Mouse (Mus musculus) liver, embryonic 11.5 days (tissue): ENCODE measurements around the gene Dusp27. TPM values are rescaled to one million over a fixed set of nuclear protein-coding genes. Genes with fewer than 3 reads are reported as not detected.

ENCODE experiments used
- ATAC-seq: fragments of 200-750 bp; cut with Nextera tagmentation; replicated peaks from 2 replicates; pipeline ENCODE4 v1.8.0; 2017; ENCODE audit warnings: moderate number of reproducible peaks, mild to moderate bottlenecking, moderate TSS enrichment, moderate library complexity; ENCODE audit not compliant: low FRiP score
- DNase-seq: peaks from one replicate; pipeline ENCODE4 v3.0.0-alpha.2; 2017; ENCODE audit warnings: low spot score
- H3K27ac ChIP-seq: fragments of 300-500 bp; sonication (generic); 2 replicates; pipeline ENCODE4 v1.5.1; 2014; ENCODE audit warnings: mild to moderate bottlenecking, low read depth, low read length, control low read depth
- H3K27me3 ChIP-seq: fragments of 300-500 bp; sonication (generic); replicated peaks from 2 replicates; pipeline ENCODE4 v1.6.1; 2014; ENCODE audit warnings: low read length, mixed read lengths; ENCODE audit not compliant: control insufficient read depth, insufficient read depth
- H3K36me3 ChIP-seq: fragments of 300-500 bp; sonication (generic); 2 replicates; pipeline ENCODE4 v1.6.1; 2014; ENCODE audit warnings: mild to moderate bottlenecking, low read length, moderate library complexity, mixed read lengths; ENCODE audit not compliant: control insufficient read depth, insufficient read depth
- H3K4me1 ChIP-seq: fragments of 300-500 bp; sonication (generic); replicated peaks from 2 replicates; pipeline ENCODE4 v1.6.1; 2014; ENCODE audit warnings: low read length, mixed read lengths; ENCODE audit not compliant: control insufficient read depth, insufficient read depth
- H3K4me2 ChIP-seq: fragments of 300-500 bp; sonication (generic); 2 replicates; pipeline ENCODE4 v1.6.1; 2014; ENCODE audit warnings: mild to moderate bottlenecking, control low read depth, moderate library complexity
- H3K4me3 ChIP-seq: fragments of 300-500 bp; sonication (generic); 2 replicates; pipeline ENCODE4 v1.5.1; 2014; ENCODE audit warnings: low read depth, low read length, control low read depth
- H3K9ac ChIP-seq: fragments of 300-500 bp; sonication (generic); 2 replicates; pipeline ENCODE4 v1.6.1; 2014; ENCODE audit warnings: low read depth, low read length, control low read depth
- H3K9me3 ChIP-seq: fragments of 300-500 bp; sonication (generic); 2 replicates; pipeline ENCODE4 v1.6.1; 2016; ENCODE audit warnings: low read length, inconsistent platforms, mixed read lengths; ENCODE audit not compliant: control insufficient read depth
- WGBS: fragments of 180-500 bp; shearing (Covaris S2); extraction: QIAGEN DNeasy Blood & Tissue Kit; methylation state at CpG from one replicate; pipeline ENCODE4 v1.1.7; 2014; 5-methylcytosine and 5-hydroxymethylcytosine counted together
- polyA plus RNA-seq: library from polyadenylated mRNA; unstranded; fragments of >200 nt; fragmentation: Nextera tagmentation; extraction: Ambion mirVana; gene quantifications from 2 replicates; pipeline ENCODE4 v1.2.1, GENCODE M21; 2014

Dusp27 gene
- polyA plus RNA-seq, 1 experiment from 2014 or later, result 1.0 TPM

DNA sequence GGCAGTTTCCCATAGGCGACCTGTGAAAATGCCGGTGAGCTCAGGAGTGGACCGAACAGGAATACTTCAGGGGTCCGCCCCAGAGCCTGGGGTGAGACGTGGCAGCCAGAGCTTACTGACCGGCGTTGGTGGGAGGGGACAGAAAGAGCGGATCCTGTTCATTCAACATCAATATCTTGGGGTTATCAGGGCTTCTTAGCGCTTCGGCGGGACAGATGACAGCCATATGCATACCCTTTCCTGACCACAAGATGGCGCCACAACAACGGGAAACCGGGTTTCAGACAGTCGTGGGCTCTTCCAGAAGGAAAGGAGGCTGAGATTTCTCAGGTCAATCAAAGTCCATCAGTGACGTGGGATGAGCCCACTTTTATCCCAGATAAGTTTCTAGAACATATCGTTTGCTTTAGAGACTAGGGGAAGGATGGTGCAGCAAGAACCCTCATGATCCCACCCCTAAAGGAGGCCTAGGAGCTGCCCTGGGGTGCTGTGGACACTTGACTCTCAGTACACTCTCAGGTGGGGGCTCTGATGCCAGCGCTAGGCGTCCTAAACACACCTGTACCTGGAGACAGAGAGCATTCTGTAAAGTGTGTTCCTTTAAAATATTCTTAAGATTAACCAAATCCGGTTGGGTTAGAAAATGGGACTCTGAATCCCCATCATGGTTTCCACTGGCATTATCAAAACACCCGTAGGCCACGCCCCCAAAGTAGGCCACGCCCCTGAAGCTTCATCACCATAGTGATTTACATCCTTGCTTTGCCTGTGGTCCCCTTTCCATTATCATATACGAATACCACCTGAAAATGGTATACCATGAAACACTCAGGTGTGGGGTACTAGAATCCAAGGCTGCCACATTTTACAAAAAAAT, 33.1 kb upstream of the Dusp27 start:
- Histone ChIP-seq H3K9me3 (no peaks in the 10 kb centered on the region), H3K9ac (no peak overlapping the region), H3K4me3 (no peak overlapping the region), H3K4me2 (no peak overlapping the region), H3K27ac (no peak overlapping the region), H3K4me1 (no peaks in the 10 kb centered on the region), H3K36me3 (no peaks in the 10 kb centered on the region), H3K27me3 (peaks cover 13% of the 10 kb centered on the region)
- 0 out of 2 replicates have a peak, but pooled peaks have one; percentile 7 for ATAC-seq
- DNase-seq, result peak; percentile 57
- WGBS, result 15% methylated on average over 24 of the region's 24 CpGs

DNA sequence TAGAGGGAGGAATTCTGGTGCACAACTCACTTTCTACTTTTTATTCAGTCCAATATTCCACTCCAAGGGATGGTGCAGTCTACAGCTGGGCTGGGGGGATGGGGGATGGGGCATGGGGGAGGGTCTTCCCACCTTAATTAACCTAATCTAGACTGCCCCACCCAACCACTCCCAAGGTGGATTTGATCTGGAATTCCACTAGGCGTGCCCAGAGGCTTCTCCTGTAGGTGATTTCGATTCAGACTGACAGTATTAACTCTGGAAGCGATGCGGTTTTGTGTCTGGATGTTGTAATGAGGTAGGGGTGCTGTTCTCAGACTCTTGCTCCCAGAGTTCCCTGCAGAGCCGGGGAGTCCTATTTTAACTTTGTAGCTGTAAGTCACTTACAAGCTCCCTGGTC, 32.4 kb upstream of the Dusp27 start:
- Histone ChIP-seq H3K27ac (no peak overlapping the region), H3K9me3 (no peaks in the 10 kb centered on the region), H3K4me2 (no peak overlapping the region), H3K4me3 (no peak overlapping the region), H3K9ac (no peak overlapping the region), H3K27me3 (peaks cover 20% of the 10 kb centered on the region), H3K36me3 (no peaks in the 10 kb centered on the region), H3K4me1 (no peaks in the 10 kb centered on the region)
- 54% methylated on average over 5 of the region's 5 CpGs for WGBS
- no peak for DNase-seq
- ATAC-seq, result no peak

DNA sequence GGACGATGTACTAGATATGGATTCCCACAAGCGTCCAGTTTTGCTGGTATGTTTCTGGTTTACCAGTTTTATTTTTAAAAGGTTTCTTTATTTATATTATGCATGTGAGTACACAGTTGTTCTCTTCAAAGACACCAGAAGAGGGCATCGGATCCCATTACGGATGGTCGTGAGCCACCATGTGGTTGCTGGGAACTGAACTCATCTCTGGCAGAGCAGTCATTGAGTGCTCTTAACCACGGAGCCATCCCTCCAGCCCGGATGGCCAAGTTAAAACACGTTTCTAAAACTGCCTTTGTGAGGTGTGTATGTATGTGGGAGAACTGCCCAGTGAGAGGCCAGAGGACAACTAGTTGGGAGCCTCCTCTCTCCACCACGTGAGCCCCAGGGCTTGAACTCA, 30.9 kb upstream of the Dusp27 start:
- H3K4me3 ChIP-seq, result no peak overlapping the region
- H3K9me3 ChIP-seq, result no peaks in the 10 kb centered on the region
- no peak overlapping the region for H3K9ac ChIP-seq
- no peak overlapping the region for H3K4me2 ChIP-seq
- H3K27ac ChIP-seq, result no peak overlapping the region
- H3K36me3 ChIP-seq, result no peaks in the 10 kb centered on the region
- H3K4me1 ChIP-seq, result 0 out of 2 replicates have a peak, but pooled peaks cover 2% of the 10 kb centered on the region
- peaks cover 31% of the 10 kb centered on the region for H3K27me3 ChIP-seq
- WGBS, result 53% methylated on average over 9 of the region's 9 CpGs
- ATAC-seq, result no peak
- DNase-seq, result no peak

DNA sequence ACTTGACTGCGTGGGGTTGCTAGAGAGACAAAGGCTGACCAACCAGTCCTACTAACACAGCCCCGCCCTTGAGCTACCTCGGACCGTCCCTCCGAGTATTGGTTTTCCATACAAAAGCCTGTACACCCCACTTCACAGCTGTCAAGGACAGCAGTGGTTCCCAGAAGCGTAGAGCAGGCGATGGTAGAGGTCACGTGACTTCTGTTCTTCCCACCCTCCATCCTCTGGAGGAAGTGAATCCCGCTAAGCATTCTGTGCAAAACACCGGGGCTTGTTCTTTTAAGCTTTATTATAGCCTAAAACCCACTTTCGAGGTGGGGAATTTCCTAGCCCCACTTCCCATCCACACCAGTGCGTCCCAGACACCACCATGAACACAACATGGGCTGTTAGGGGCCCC, 30.0 kb upstream of the Dusp27 start:
- no peak for DNase-seq
- 79% methylated on average over 12 of the region's 12 CpGs for WGBS
- no peaks in the 10 kb centered on the region for H3K9me3 ChIP-seq
- H3K27me3 ChIP-seq, result peaks cover 31% of the 10 kb centered on the region
- H3K27ac ChIP-seq, result no peak overlapping the region
- H3K36me3 ChIP-seq, result no peaks in the 10 kb centered on the region
- H3K4me3 ChIP-seq, result no peak overlapping the region
- no peak for ATAC-seq
- H3K9ac ChIP-seq, result no peak overlapping the region
- no peak overlapping the region for H3K4me2 ChIP-seq
- 0 out of 2 replicates have a peak, but pooled peaks cover 2% of the 10 kb centered on the region for H3K4me1 ChIP-seq

DNA sequence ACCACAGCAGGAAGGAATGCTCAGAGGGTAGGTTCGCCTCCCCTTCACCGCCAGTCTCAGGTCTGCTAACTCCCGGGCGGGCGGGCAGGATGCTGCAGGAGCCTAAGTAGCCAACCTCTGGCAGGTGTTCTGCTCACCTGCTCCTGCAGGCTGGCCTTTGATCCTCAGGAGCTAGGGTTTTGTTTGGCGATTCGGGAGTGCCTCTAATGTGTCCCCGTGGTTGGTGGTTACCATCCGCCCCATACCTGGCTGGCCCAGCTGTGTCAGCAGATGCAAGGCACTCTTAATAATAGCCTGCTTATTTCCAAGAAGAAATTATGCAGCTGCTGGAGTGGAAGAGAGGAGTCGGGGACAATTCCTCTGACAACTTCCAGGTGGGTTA, 27.4 kb upstream of the Dusp27 start:
- ATAC-seq, result no peak
- DNase-seq, result no peak
- H3K27ac ChIP-seq, result no peak overlapping the region
- peaks cover 30% of the 10 kb centered on the region for H3K27me3 ChIP-seq
- 0 out of 2 replicates have a peak, but pooled peaks cover 2% of the 10 kb centered on the region for H3K4me1 ChIP-seq
- WGBS, result 29% methylated on average over 10 of the region's 10 CpGs
- H3K9me3 ChIP-seq, result no peaks in the 10 kb centered on the region
- H3K4me3 ChIP-seq, result no peak overlapping the region
- no peak overlapping the region for H3K4me2 ChIP-seq
- no peak overlapping the region for H3K9ac ChIP-seq
- H3K36me3 ChIP-seq, result no peaks in the 10 kb centered on the region

DNA sequence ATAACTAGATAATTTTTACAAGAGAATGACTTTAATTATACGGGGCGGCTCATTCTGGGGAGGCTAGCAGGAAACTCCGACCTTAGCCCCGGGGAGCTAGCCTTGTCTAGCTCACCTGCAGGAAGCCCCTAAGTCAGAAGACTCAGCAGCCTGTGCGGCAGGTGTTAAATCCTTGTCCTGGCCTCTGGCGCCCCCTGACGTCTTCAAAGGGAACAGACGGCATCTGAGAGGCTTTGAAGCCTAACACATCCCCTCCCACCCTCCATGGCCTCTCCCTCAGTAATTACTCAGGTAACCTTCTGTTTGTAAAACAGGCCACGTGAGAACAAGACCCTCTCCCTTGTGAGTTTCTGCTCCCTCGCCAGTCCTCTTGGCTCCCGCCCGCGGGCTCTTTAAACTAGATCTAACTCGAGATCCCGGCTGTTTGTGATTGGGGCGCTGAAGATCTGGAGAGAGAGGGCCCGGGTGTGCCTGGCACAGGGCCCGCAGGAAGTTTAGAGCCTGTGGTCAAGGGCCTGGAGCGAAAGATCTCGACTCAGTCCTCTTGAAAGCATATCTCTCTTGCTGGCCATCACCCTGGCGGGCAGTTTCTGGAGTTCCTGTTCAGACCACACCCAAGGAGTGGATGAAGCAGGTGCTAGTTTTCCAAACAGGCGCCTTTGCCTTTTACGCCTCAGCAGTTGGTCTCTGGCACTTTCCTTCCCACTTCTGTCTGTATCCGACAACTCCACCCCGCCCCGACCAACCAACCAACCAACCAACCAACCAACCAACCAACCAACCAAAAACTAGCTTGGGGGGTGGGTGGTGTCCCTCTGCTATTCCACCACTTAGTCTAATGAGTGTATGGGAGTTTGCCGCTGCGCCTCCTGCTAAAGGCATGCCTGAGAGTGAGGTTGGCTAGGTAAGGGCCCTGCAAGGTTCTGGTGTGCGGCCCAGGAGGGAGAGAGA, 26.7 kb upstream of the Dusp27 start:
- 7% methylated on average over 29 of the region's 29 CpGs for WGBS
- Histone ChIP-seq H3K4me2 (peak overlapping the region; percentile 57), H3K27me3 (peaks cover 24% of the 10 kb centered on the region), H3K27ac (no peak overlapping the region), H3K4me3 (no peak overlapping the region), H3K36me3 (no peaks in the 10 kb centered on the region), H3K9ac (no peak overlapping the region), H3K9me3 (no peaks in the 10 kb centered on the region), H3K4me1 (0 out of 2 replicates have a peak, but pooled peaks cover 2% of the 10 kb centered on the region)
- peak; percentile 46 for ATAC-seq
- DNase-seq, result peak; percentile 74

DNA sequence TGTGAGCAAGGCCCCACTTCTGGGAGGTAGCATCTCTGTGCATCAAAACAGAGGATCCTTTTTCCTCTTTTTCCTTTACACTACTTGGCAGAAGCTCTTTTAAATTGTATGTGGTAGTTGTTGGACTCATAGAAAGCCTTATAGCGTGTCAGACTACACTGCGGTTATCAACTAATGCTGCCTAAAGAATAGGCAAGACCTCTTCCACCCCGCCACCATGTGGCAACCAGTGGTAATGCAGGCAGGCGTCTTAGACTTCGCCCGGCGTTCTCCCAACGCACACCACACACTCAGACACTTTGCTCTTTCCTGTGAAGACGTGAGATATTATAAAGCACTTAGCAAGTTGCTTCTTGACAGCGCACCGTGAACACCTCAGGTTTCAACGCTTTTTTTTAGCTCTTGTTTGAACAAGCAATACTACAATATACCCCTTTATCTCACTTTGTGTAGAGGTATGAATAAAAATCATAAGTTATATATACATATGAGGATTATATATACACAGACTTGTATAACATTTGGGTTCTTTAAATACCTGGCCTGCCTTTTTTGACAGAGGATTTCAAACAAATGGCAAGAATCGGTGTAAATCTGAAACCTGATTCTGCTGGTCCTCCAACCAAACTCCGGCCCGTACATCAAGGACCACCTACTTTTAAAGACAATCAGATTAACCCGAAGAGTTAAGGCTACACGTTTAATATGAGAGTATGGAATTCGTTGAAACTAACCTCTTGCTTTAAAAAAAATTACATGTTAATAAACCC, 25.8 kb upstream of the Dusp27 start:
- H3K9me3 ChIP-seq, result no peaks in the 10 kb centered on the region
- 15% methylated on average over 18 of the region's 18 CpGs for WGBS
- H3K27ac ChIP-seq, result no peak overlapping the region
- no peak overlapping the region for H3K4me3 ChIP-seq
- no peaks in the 10 kb centered on the region for H3K36me3 ChIP-seq
- peaks cover 6% of the 10 kb centered on the region for H3K4me1 ChIP-seq
- ATAC-seq (0 out of 2 replicates have a peak, but pooled peaks have one; percentile 15), DNase-seq (peak; percentile 71)
- peak overlapping the region; percentile 7; the same call in 1 of the 2 replicates for H3K4me2 ChIP-seq
- H3K9ac ChIP-seq, result no peak overlapping the region
- peaks cover 19% of the 10 kb centered on the region for H3K27me3 ChIP-seq

DNA sequence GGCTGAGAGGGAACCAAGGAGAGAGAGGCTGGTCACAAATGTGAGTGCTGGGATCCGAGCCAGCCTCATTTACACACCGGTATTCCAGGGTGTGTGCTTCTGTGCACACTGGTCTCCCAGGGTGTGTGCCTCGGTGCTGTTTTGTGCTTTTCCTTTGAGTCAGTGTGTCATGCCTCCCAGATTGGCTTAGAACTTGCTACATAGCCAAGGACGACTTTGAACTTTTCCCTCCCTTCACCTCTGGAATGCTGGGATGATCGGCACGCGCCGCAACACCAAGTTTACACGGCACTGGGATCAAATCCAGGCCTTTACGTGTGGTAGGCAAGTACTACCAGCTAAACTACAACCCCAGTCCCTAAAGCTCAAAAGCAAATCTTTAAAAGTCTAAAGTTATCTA, 24.3 kb upstream of the Dusp27 start:
- Histone ChIP-seq H3K9me3 (no peaks in the 10 kb centered on the region), H3K4me2 (no peak overlapping the region), H3K4me3 (no peak overlapping the region), H3K4me1 (peaks cover 9% of the 10 kb centered on the region), H3K9ac (no peak overlapping the region), H3K27me3 (peaks cover 19% of the 10 kb centered on the region), H3K36me3 (no peaks in the 10 kb centered on the region), H3K27ac (no peak overlapping the region)
- WGBS, result 88% methylated on average over 10 of the region's 10 CpGs
- no peak for DNase-seq
- no peak for ATAC-seq
